Mouse (Mus musculus): ENCODE data around the gene Fcrl5.
"Not testable (repeated sequence)": the region's sequence is repeated elsewhere in the genome, so short reads cannot be mapped to it uniquely, and the experiment has no call there.

Fcrl5 gene

DNA sequence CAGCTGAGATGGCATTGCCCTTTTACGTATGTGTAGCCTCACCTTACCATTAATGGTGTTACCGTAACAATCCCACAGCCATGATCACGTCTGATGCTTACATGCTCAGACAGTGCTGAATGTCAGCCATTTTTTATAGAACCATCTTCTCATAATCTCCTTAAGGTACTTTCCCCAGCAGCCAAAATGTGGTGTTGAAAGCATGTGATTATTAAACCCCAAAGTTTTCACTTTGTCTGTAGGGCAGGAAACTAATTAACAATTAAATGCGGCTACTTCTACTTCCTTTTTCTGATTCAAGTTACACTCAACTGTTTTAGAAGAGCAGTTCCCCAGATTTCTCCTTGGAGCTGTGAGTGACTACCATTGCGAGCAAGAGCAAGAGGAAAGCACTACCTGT is at the start of gene Fcrl5:
Gene Fcrl5, plus strand, starts transcription at position 295 of the 400 bp plus-strand sequence.
- DNase-seq (ENCODE audit: low spot score), result no peak

DNA sequence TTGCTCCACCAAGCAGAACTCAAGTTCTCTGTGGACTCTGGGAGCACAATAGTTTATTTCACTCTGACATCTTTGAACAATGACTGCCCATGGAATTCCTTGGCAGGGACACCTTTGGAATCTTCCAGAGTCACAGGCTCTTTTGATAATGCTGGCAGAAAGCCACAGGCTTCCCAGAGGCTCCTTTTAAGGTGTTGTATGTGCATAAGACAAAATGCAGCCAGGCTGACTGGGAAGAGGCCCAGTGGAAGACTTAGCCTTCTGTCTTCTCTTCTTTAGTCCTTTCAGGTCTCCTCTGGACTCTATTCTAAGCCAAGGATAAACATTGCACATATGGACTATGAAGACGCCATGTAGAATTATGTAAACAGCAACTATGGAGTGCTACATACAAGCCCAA is 44.6 kb upstream of the Fcrl5 start:
- no peak for DNase-seq (ENCODE audit: low spot score)

DNA sequence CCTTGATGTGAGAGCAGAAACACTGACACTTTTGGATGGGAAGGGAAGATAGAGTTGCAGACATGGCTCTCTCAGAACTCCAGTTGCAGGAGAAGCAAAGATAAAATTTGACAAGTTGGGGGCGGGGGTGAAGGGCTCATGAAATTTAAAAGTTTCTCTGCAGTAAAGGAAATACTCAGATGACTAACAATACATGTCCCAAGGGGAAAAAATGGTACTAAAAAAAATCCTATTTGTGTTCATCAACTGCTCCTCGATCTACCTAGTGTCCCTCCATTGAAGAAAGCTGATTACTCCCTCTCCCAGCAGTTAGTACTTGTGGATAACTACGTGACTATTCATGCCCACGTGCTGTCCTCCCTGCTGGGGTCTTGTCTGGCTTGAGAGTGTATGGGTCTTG is 36.8 kb upstream of the Fcrl5 start:
- DNase-seq (ENCODE audit: low spot score), result no peak

- no peak for DNase-seq (ENCODE audit: low spot score)
Measured at GRCm38 (mm10) chr3:87399906-87400305, 35.7 kb upstream of the Fcrl5 start.

GRCm38 (mm10) chr3:87401321-87401720 is 34.3 kb upstream of the Fcrl5 start:
- no peak for DNase-seq (ENCODE audit: low spot score)

- no peak for DNase-seq (ENCODE audit: low spot score)
Measured at GRCm38 (mm10) chr3:87408171-87408570, 27.4 kb upstream of the Fcrl5 start.

DNA sequence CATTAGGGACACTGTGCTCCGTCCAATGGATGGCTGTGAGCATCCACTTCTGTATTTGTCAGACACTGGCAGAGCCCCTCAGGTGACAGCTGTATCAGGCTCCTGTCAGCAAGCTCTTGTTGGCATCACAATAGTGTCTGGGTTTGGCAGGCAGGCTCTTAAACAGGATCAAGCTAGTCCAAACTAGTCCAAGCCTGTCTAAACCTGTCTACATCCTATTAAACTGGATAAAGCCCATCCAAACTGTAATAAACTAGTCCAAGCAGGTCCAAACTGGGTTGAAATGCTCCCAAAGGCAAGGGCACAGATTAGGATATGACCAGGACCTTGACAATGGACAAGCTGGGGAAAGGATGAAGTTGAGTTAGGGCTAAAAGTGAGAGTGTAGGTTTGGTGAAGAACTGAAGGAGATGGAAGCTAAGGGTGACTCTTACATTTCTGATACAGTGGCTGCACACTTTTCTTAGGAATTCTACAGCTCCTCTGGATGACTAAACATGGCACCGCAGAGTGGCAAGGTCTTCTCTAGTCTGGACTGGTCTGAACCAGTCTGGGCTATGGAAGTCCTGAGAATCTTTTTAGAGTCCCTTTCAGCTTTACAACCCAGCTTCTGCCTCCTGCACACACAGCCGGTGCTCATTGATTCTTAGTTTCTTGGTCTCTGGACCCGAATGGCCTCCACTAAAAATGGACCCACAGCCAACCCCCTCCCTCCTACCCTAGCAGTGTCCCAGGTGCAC is 26.2 kb upstream of the Fcrl5 start:
- DNase-seq (ENCODE audit: low spot score), result no peak

DNA sequence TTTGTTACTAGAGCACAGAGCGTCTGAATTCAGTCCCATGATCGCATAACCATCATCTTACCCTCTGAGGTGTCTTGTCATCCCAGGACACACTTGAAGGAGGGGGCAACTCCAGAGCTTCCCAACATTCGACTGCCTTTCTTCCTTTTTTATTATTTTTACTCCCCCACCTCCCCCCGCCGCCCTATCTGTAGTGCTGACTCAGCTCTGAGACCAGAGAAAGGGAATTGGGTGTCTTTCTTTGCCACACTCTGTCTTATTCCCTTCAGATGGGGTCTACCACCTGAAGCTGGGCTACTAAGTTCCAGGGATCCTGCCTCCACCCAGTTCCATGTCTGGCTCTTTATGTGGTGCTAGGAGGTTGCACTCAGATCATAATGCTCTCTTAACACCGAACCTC is 25.0 kb upstream of the Fcrl5 start:
- DNase-seq (ENCODE audit: low spot score), result no peak

DNA sequence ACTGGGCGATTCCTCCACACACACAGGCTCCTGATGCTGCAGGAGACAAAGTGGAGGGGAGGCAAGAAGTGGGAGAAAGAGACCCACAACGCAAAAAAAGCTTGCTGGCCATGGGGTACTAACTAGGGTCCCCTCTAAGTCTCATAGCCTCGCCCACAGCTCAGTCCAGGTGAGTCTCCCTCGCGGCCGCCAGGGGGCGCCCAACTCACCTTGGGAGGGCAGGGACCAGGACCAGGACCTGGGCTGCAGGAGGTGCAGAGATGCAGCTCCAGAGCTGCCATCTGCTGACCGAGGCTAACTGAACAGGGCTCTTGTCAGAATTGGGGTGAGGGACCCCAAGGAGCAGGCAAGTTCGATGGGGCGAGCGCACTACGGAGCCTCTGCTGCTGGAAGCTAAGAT is 24.4 kb upstream of the Fcrl5 start:
- no peak for DNase-seq (ENCODE audit: low spot score)

DNA sequence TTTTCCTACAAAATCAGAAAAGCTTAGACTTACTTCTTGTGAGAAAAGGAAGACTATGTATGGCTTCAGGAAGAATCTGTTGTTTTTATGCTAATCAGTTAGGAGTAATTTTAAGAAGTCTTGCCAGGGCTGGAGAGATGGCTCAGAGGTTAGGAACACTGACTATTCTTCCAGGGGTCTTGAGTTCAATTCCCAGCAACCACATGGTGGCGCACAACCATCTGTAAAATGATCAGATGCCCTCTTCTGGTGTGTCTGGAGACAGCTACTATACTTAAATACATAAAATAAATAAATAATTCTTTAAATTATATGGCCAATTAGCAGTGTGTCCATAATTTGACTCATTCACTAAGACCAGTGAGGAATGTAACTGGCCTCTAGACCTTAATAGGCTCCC is 14.9 kb upstream of the Fcrl5 start:
- no peak for DNase-seq (ENCODE audit: low spot score)

GRCm38 (mm10) chr3:87422386-87422910 is 13.1 kb upstream of the Fcrl5 start:
- DNase-seq (ENCODE audit: low spot score), result no peak

DNA sequence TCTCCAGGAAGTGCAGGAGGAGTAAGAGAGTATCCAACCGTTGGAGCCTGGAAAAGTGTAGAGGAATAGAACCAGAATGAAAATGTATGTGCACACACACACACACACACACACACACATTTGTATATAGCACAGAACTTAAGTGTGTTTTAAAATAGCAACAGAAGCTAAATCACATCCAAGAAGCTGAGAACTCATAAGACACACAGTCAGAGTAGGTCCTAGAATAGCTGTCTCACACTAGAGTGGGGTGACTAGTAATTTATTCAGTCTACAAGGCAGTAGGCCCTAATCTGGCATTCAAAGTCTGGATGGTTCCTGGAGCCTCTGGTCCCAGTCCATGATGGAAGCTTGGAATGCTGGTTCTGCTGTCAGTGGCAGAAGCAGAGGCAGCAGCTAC is 5.0 kb downstream of the Fcrl5 start:
- DNase-seq (ENCODE audit: low spot score), result no peak

DNA sequence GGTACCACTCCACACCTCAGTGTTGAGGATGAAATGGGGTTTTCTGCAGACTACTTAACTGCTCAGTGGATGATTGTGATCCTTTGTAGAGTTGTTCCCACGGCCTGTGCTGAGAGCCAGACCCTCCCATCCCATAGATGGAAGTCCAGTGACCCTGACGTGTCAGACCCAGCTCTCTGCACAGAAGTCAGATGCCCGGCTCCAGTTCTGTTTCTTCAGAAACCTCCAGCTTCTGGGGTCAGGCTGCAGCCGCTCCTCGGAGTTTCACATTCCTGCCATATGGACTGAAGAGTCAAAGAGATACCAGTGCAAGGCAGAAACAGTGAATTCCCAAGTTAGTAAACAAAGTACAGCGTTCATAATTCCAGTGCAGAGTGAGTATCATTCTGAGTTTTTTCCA is 8.4 kb downstream of the Fcrl5 start:
- no peak for DNase-seq (ENCODE audit: low spot score)

DNA sequence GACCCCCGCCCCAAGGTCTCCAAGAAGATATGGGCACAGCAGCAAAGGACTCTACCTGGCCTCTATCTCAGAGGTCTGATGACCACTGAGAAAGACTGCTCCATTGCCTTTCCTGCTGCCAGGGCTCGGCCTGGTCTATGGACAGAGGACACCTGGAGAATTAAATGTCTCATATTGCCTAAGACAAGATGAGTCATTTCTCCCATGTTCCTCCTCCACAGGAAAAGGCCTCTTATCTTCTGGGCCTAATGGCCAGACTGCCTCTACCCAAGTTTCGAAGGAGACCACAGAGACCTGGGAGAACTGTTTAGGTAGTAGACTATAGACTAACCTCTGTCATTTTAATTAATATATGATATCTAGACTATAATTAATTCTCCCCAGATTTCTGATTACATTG is 29.9 kb downstream of the Fcrl5 start:
- DNase-seq (ENCODE audit: low spot score), result no peak

- DNase-seq (ENCODE audit: low spot score), result no peak
Measured at GRCm38 (mm10) chr3:87467011-87467410, 31.4 kb downstream of the Fcrl5 start.

GRCm38 (mm10) chr3:87467416-87467815 is 31.8 kb downstream of the Fcrl5 start:
- no peak for DNase-seq (ENCODE audit: low spot score)

- DNase-seq (ENCODE audit: low spot score), result not testable (repeated sequence)
Measured at GRCm38 (mm10) chr3:87477948-87478347, 42.4 kb downstream of the Fcrl5 start.

DNA sequence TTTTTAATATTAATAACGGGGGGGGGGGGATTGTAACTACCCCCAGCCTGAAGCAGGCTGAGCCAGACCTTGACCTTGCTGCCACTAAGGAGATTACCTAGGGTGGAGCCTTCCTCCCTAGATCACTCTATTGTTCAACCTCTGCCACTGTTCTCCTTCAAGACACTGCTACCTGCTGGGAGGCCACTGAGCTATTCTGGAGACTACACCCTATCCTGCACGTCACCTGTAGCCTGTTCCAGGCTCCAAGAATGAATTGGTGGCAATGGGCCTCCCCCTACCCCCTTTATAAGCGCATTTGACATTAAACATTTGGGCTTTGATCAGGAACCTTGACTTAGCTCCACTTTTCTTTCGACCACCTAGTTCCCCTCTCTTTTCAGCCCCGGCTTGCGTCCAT is 43.0 kb downstream of the Fcrl5 start:
- DNase-seq (ENCODE audit: low spot score), result not testable (repeated sequence)

DNA sequence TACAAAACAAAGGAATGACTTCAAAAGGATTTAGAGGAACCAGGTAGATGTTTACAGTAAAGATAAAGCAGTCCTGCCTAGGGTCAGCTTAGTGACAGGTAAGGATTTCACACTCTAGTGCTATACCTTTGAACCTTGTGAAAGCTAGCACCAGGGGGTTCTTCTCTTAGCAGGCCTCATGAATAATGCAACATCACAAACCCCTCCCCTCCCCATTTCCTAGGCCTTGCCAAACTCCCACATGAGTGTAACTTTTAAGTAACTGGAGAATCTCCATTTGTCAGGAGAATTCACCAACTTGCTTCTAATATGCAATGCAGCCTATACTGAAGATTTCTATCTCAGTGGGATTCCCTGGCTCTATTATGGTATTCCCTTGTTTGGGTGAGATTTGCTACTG is 43.7 kb downstream of the Fcrl5 start:
- DNase-seq (ENCODE audit: low spot score), result not testable (repeated sequence)

DNA sequence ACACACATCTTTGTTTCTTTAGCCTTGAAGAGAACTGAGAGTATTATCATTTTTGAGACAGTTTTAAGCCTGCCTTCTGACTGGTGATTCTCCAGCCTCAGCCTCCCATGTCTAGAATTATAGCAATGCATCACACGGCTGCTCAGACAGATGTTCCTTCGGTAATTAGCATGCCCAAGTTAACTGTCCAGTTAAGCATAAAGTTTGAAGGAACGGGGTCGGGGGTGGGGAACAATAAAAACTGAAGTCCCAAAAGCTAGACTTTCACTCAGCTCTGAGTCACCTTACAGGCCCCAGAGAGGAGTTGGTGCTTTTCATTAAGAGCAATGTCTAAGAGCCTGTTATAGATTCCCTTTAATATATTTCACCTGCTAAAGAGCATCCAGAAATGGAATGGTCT is 51.8 kb downstream of the Fcrl5 start:
- DNase-seq (ENCODE audit: low spot score), result no peak

DNA sequence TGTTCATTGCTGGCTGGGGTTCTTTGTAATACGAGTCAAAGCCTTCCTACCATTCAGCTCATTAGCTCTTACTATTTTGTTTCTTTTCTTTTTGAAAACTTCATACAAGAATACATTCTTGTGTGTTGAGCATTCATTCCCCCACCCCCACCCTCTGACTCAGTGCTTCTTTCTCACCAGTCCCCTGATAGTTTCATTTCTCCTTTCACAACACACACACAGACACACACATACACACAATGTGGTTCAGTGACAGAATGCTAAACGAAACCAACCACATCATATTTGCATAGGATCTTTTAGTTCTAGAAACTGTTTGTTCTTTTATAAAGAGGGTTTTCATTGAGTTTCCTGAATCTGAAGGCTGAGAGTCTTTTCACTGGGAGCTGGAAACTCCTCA is 52.3 kb downstream of the Fcrl5 start:
- DNase-seq (ENCODE audit: low spot score), result no peak

GRCm38 (mm10) chr3:87498266-87498665 is 62.7 kb downstream of the Fcrl5 start:
- DNase-seq (ENCODE audit: low spot score), result no peak

DNA sequence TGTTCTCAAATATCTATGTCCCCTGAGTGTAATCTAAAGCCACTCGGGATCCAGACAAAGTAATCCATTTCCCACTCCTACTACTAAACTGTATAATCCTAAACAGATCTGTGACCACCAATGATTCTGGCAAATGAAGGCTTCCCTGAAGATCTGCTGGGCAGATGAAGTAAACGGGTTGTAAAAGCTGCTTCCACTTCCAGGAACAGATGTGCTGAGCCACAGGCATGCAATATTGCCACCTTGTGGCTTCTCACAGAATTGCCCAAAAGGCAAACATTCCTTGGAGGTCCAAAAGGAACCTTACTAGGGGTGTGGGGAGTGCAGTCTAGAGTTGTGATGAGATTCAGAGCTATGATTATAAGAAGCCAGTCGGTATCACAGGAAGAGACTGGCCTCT is 63.5 kb downstream of the Fcrl5 start:
- DNase-seq (ENCODE audit: low spot score), result no peak

Measured in ovary, adult 18-20 months (tissue).